Mouse (Mus musculus): ENCODE results near the gene Gm3238. TPM values are rescaled to one million over a fixed set of nuclear protein-coding genes. Genes with fewer than 3 reads are reported as not detected.
"Not testable (repeated sequence)": the region's sequence is repeated elsewhere in the genome, so short reads cannot be mapped to it uniquely, and the experiment has no call there.

Gm3238 gene
- not detected in 2 replicates for polyA plus RNA-seq (2014; fragmentation: Nextera tagmentation; extraction: Ambion mirVana)

GRCm38 (mm10) chr10:77771225-77771624, at the start of gene Gm3238:
Gene Gm3238 (minus strand): TSS chr10:77771325.
- not testable (repeated sequence) for H3K9ac ChIP-seq (ENCODE audit: low read length); H3K4me3 ChIP-seq (ENCODE audit: low read depth, low read length); H3K4me1 ChIP-seq (replicated peaks; ENCODE audit: control insufficient read depth, insufficient read depth, low read length); H3K36me3 ChIP-seq (ENCODE audit: control insufficient read depth, insufficient read depth, low read length); H3K27me3 ChIP-seq (replicated peaks; ENCODE audit: control insufficient read depth, insufficient read depth, low read length); H3K4me2 ChIP-seq (ENCODE audit: low read length); H3K27ac ChIP-seq (ENCODE audit: low read depth); DNase-seq (ENCODE audit: low spot score); H3K9me3 ChIP-seq (ENCODE audit: control insufficient read depth, low read length); ATAC-seq (replicated peaks; ENCODE audit: low FRiP score, low TSS enrichment, low read depth)
- 75% methylated on average over 1 of the region's 1 CpGs for WGBS

GRCm38 (mm10) chr10:77819203-77819602, 48.1 kb upstream of the Gm3238 start:
- no peak overlapping the region for H3K9ac ChIP-seq (ENCODE audit: low read length)
- DNase-seq (ENCODE audit: low spot score) (no peak), ATAC-seq (replicated peaks; ENCODE audit: low FRiP score, low TSS enrichment, low read depth) (no peak)
- no peaks in the 10 kb centered on the region for H3K36me3 ChIP-seq (ENCODE audit: control insufficient read depth, insufficient read depth, low read length)
- no peak overlapping the region for H3K4me3 ChIP-seq (ENCODE audit: low read depth, low read length)
- H3K27me3 ChIP-seq (replicated peaks; ENCODE audit: control insufficient read depth, insufficient read depth, low read length): no peaks in the 10 kb centered on the region
- no peaks in the 10 kb centered on the region for H3K4me1 ChIP-seq (replicated peaks; ENCODE audit: control insufficient read depth, insufficient read depth, low read length)
- H3K9me3 ChIP-seq (ENCODE audit: control insufficient read depth, low read length): 0 out of 2 replicates have a peak, but pooled peaks cover 5% of the 10 kb centered on the region
- 37% methylated on average over 4 of the region's 4 CpGs for WGBS
- H3K27ac ChIP-seq (ENCODE audit: low read depth): no peak overlapping the region
- H3K4me2 ChIP-seq (ENCODE audit: low read length): no peak overlapping the region

GRCm38 (mm10) chr10:77818523-77818922, 47.4 kb upstream of the Gm3238 start:
- WGBS: 96% methylated on average over 4 of the region's 4 CpGs
- no peak for DNase-seq (ENCODE audit: low spot score)
- Histone ChIP-seq H3K9ac (ENCODE audit: low read length) (no peak overlapping the region), H3K27ac (ENCODE audit: low read depth) (no peak overlapping the region), H3K9me3 (ENCODE audit: control insufficient read depth, low read length) (no peaks in the 10 kb centered on the region), H3K4me2 (ENCODE audit: low read length) (no peak overlapping the region), H3K27me3 (replicated peaks; ENCODE audit: control insufficient read depth, insufficient read depth, low read length) (no peaks in the 10 kb centered on the region), H3K36me3 (ENCODE audit: control insufficient read depth, insufficient read depth, low read length) (no peaks in the 10 kb centered on the region), H3K4me3 (ENCODE audit: low read depth, low read length) (no peak overlapping the region), H3K4me1 (replicated peaks; ENCODE audit: control insufficient read depth, insufficient read depth, low read length) (no peaks in the 10 kb centered on the region)
- ATAC-seq (replicated peaks; ENCODE audit: low FRiP score, low TSS enrichment, low read depth): no peak

GRCm38 (mm10) chr10:77815514-77815913, 44.4 kb upstream of the Gm3238 start:
- no peak overlapping the region for H3K4me3 ChIP-seq (ENCODE audit: low read depth, low read length)
- peak; percentile 59 for DNase-seq (ENCODE audit: low spot score)
- H3K4me1 ChIP-seq (replicated peaks; ENCODE audit: control insufficient read depth, insufficient read depth, low read length): no peaks in the 10 kb centered on the region
- no peak for ATAC-seq (replicated peaks; ENCODE audit: low FRiP score, low TSS enrichment, low read depth)
- no peak overlapping the region for H3K4me2 ChIP-seq (ENCODE audit: low read length)
- no peak overlapping the region for H3K9ac ChIP-seq (ENCODE audit: low read length)
- no peaks in the 10 kb centered on the region for H3K27me3 ChIP-seq (replicated peaks; ENCODE audit: control insufficient read depth, insufficient read depth, low read length)
- no peaks in the 10 kb centered on the region for H3K36me3 ChIP-seq (ENCODE audit: control insufficient read depth, insufficient read depth, low read length)
- H3K27ac ChIP-seq (ENCODE audit: low read depth): no peak overlapping the region
- no peaks in the 10 kb centered on the region for H3K9me3 ChIP-seq (ENCODE audit: control insufficient read depth, low read length)
- WGBS: 30% methylated on average over 5 of the region's 5 CpGs

GRCm38 (mm10) chr10:77814382-77814781, 43.3 kb upstream of the Gm3238 start, which contains the start of gene Gm2696:
Gene Gm2696 (plus strand): TSS chr10:77814682.
- no peaks in the 10 kb centered on the region for H3K36me3 ChIP-seq (ENCODE audit: control insufficient read depth, insufficient read depth, low read length)
- DNase-seq (ENCODE audit: low spot score) (no peak), ATAC-seq (replicated peaks; ENCODE audit: low FRiP score, low TSS enrichment, low read depth) (no peak)
- no peak within 1 kb of the TSS for H3K4me2 ChIP-seq (ENCODE audit: low read length)
- no peaks in the 10 kb centered on the region for H3K27me3 ChIP-seq (replicated peaks; ENCODE audit: control insufficient read depth, insufficient read depth, low read length)
- H3K4me3 ChIP-seq (ENCODE audit: low read depth, low read length): no peak within 1 kb of the TSS
- H3K9me3 ChIP-seq (ENCODE audit: control insufficient read depth, low read length): 0 out of 2 replicates have a peak, but pooled peaks cover 6% of the 10 kb centered on the region
- no peak within 1 kb of the TSS for H3K27ac ChIP-seq (ENCODE audit: low read depth)
- WGBS: 44% methylated on average over 4 of the region's 4 CpGs
- no peaks in the 10 kb centered on the region for H3K4me1 ChIP-seq (replicated peaks; ENCODE audit: control insufficient read depth, insufficient read depth, low read length)
- no peak within 1 kb of the TSS for H3K9ac ChIP-seq (ENCODE audit: low read length)

- 70% methylated on average over 5 of the region's 5 CpGs for WGBS
- H3K36me3 ChIP-seq (ENCODE audit: control insufficient read depth, insufficient read depth, low read length): no peaks in the 10 kb centered on the region
- H3K4me1 ChIP-seq (replicated peaks; ENCODE audit: control insufficient read depth, insufficient read depth, low read length): no peaks in the 10 kb centered on the region
- 0 out of 2 replicates have a peak, but pooled peaks cover 6% of the 10 kb centered on the region for H3K9me3 ChIP-seq (ENCODE audit: control insufficient read depth, low read length)
- no peak for ATAC-seq (replicated peaks; ENCODE audit: low FRiP score, low TSS enrichment, low read depth)
- no peak within 1 kb of the TSS for H3K27ac ChIP-seq (ENCODE audit: low read depth)
- no peak for DNase-seq (ENCODE audit: low spot score)
- H3K4me3 ChIP-seq (ENCODE audit: low read depth, low read length): no peak within 1 kb of the TSS
- no peak within 1 kb of the TSS for H3K4me2 ChIP-seq (ENCODE audit: low read length)
- H3K9ac ChIP-seq (ENCODE audit: low read length): no peak within 1 kb of the TSS
- H3K27me3 ChIP-seq (replicated peaks; ENCODE audit: control insufficient read depth, insufficient read depth, low read length): no peaks in the 10 kb centered on the region
Measured at GRCm38 (mm10) chr10:77811743-77812142, 40.6 kb upstream of the Gm3238 start, which contains the start of gene Gm9507. Gene Gm9507 (minus strand): TSS chr10:77811843.

- WGBS: 74% methylated on average over 3 of the region's 3 CpGs
Measured at GRCm38 (mm10) chr10:77804095-77804494, 33.0 kb upstream of the Gm3238 start.

GRCm38 (mm10) chr10:77798921-77799508, 27.9 kb upstream of the Gm3238 start, which contains the start of gene Gm19668:
Gene Gm19668 (minus strand): TSS chr10:77799133.
- no peaks in the 10 kb centered on the region for H3K9me3 ChIP-seq (ENCODE audit: control insufficient read depth, low read length)
- H3K27ac ChIP-seq (ENCODE audit: low read depth): no peak within 1 kb of the TSS
- no peak within 1 kb of the TSS for H3K9ac ChIP-seq (ENCODE audit: low read length)
- no peaks in the 10 kb centered on the region for H3K36me3 ChIP-seq (ENCODE audit: control insufficient read depth, insufficient read depth, low read length)
- ATAC-seq (replicated peaks; ENCODE audit: low FRiP score, low TSS enrichment, low read depth): no peak
- H3K4me1 ChIP-seq (replicated peaks; ENCODE audit: control insufficient read depth, insufficient read depth, low read length): no peaks in the 10 kb centered on the region
- no peak within 1 kb of the TSS for H3K4me3 ChIP-seq (ENCODE audit: low read depth, low read length)
- no peaks in the 10 kb centered on the region for H3K27me3 ChIP-seq (replicated peaks; ENCODE audit: control insufficient read depth, insufficient read depth, low read length)
- WGBS: 50% methylated on average over 8 of the region's 8 CpGs
- peak; percentile 52 for DNase-seq (ENCODE audit: low spot score)
- H3K4me2 ChIP-seq (ENCODE audit: low read length): no peak within 1 kb of the TSS

More at GRCm38 (mm10) chr10:77804095-77804494, 33.0 kb upstream of the Gm3238 start:
- DNase-seq (ENCODE audit: low spot score): no peak
- Histone ChIP-seq H3K4me1 (replicated peaks; ENCODE audit: control insufficient read depth, insufficient read depth, low read length) (no peaks in the 10 kb centered on the region), H3K9ac (ENCODE audit: low read length) (no peak overlapping the region), H3K4me3 (ENCODE audit: low read depth, low read length) (no peak overlapping the region), H3K9me3 (ENCODE audit: control insufficient read depth, low read length) (no peaks in the 10 kb centered on the region), H3K27ac (ENCODE audit: low read depth) (no peak overlapping the region), H3K36me3 (ENCODE audit: control insufficient read depth, insufficient read depth, low read length) (no peaks in the 10 kb centered on the region), H3K4me2 (ENCODE audit: low read length) (no peak overlapping the region), H3K27me3 (replicated peaks; ENCODE audit: control insufficient read depth, insufficient read depth, low read length) (no peaks in the 10 kb centered on the region)
- no peak for ATAC-seq (replicated peaks; ENCODE audit: low FRiP score, low TSS enrichment, low read depth)
